Mouse (Mus musculus) adrenal gland, adult 2 months (tissue): Measurements from ENCODE around the gene Irf9. TPM values are rescaled to one million over a fixed set of nuclear protein-coding genes. Genes with fewer than 3 reads are reported as not detected.
A peak's percentile ranks its signal among the peaks of the same experiment; 100 is the strongest.

ENCODE experiments used
- DNase-seq: peaks from one replicate; pipeline ENCODE4 v3.0.0; 2021
- polyA plus RNA-seq: library from polyadenylated mRNA; depleted of rRNA; stranded (reverse); fragments of >200 nt; gene quantifications from 2 replicates; pipeline ENCODE4 v1.2.3, GENCODE M21; 2012
- total RNA-seq, 2 experiments: library from RNA; stranded (reverse); gene quantifications; 2 replicates each; pipeline ENCODE4 v1.2.3; 2021

Gene Irf9
- total and polyA plus RNA-seq, 3 experiments: 18.0 to 100 (median 23.6) TPM

DNA sequence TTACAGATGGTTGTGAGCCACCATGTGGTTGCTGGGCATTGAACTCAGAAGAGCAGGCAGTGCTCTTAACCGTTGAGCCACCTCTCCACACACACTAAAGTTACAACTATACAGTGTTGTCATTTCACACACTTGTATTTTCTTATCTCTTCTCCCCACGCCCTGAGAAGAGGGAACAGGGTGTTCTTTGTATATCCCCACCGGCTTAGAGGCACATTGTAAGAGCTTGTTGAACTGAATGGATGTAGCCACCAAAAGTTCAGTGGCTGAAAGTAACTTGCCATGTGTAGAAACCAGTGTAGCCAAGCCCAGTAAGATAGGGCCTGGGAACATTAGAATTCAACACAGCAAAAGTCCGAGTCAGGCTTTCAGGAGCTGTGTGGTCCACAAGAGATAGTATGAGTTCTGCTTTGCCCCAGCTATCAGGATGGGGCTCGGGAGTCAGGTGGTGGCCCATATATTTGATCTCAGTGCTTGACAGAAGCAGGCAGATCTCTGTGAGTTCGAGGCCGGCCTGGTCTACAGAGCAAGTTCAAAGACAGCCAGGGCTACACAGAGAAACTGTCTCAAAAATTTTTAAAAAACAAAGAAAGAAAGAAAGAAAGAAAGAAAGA, 11.3 kb downstream of the Irf9 start:
- no peak for DNase-seq

GRCm38 (mm10) chr14:55615876-55616275, 12.5 kb downstream of the Irf9 start:
- DNase-seq: no peak

DNA sequence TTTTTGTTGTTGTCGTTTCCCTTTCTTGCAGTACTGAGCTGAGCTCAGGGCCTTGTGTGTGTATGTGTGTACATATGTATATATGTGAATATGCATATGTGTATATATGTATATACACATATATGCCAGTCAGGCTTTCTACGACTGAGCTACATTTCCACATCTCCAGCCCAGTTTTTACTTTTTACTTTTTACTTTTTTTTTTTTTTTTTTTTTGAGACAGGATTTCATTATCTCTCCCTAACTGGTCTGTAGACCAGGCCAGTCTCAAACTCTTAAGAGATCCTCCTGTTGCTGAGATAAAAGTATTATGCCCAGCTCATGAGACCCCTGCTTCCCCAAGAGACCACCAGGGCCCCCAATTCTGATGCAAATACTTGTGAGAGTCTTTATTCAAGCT, 13.5 kb downstream of the Irf9 start:
- DNase-seq: no peak

- peak; percentile 45 for DNase-seq
Measured at GRCm38 (mm10) chr14:55617822-55618221, 14.5 kb downstream of the Irf9 start, which contains the start of gene Rec8. Rec8 (plus strand) TSS chr14:55618037.

GRCm38 (mm10) chr14:55618486-55619195, 15.3 kb downstream of the Irf9 start:
- no peak for DNase-seq

GRCm38 (mm10) chr14:55628077-55628827, 24.9 kb downstream of the Irf9 start:
- DNase-seq: no peak

DNA sequence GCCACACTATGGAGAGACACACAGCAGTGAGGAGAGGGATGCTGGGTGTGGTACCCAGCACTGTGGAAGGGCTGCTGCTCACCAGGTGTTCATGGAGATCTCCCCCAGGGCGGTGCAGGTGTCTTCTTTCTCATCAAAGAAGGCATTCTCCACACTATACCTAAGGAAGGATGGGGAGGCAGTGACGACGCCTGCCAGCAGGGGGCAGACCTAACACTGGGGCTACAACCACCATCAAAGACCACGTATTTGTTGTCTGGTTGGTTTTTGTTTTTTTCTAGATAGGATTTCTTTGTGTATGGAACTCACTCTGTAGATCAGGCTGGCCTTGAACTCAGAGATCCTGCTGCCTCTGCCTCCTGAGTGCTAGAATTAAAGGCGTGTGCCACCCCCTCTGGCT, 25.9 kb downstream of the Irf9 start:
- DNase-seq: peak; percentile 56

- DNase-seq: peak; percentile 71
Measured at GRCm38 (mm10) chr14:55634874-55635522, 31.6 kb downstream of the Irf9 start.

DNA sequence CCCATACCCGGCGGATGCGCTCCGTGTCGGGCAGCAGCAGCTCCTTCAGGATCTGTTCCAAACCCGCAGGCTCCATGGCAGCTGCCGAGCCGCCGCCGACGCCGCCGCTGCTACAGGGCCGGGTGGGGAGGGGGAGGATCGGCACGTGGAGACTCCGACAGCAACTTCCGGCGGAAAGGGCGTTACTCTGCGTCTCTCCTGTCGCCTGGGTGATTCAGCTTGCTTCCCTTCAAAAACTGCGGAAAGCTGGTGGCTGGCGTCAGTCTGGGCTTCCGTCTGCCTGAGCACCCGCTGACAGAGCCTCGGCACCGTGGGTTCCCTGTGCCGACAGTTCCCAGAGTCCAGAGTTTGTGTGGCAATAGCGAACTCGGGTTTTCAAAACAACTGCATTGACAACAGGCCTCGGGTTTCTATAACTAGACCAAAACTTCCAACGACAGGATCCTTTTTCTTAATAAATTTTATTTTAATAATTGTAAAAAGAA, 32.2 kb downstream of the Irf9 start, which contains the start of gene Ipo4:
Gene Ipo4 (minus strand): TSS at position 435 of the 485 bp plus-strand sequence.
- peak; percentile 93 for DNase-seq

DNA sequence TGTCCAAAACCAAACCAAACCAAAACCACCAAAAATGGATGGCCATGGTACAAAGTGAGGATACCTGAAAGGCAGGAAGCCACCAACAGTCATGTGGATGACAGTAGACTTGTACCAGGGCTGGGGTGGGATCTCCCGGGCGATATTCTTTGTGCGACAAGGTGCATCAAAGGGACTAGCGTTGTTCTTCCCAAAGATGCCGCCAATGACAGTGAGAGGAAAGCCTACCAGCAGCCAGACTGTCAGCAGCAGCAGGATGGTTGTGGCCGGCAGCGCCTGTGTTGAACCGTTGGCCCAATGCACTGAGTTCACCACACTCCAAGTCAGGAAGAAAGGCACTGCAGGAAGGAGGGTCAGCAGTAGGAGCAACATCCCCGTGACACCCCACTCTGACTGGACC, 34.4 kb downstream of the Irf9 start, which contains the start of gene Gm49378:
Gene Gm49378 (minus strand): TSS at position 101 of the 400 bp plus-strand sequence.
- no peak for DNase-seq

DNA sequence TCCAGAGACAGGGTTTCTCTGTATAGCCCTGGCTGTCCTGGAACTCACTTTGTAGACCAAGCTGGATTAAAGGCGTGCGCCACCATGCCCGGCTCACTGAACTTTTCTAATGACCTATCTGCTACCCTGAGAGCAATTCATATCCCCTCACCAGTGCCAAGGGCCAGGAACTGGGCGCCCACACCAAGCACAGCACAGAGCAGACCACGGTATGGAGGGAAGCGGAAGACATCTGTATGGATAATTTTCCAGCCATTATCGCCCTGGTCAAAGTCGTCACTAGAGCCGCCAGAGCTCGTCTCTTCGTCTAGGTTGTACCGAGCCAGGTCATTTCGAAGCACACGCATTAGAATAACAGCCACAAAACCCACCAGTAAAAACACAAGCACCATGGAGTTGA, 37.4 kb downstream of the Irf9 start:
- no peak for DNase-seq

DNA sequence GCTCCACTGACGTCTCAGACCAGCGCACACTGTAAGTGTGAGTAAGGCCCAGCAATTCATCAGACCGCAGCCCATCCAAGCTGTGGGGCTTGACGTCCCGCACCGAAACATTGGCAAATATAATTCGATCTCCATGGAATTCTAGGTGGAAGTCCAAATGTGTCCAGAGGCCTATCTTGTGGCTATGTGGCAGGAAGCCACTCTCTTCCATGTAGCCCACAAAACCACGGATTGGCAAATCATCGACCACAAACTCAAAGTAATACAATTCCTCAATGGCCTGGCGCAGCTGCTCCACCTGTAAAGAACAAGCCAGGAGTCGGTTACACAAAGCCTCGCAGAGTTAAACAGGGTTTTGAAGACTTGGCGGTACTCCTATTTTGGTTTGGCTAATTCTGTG, 37.9 kb downstream of the Irf9 start:
- no peak for DNase-seq

DNA sequence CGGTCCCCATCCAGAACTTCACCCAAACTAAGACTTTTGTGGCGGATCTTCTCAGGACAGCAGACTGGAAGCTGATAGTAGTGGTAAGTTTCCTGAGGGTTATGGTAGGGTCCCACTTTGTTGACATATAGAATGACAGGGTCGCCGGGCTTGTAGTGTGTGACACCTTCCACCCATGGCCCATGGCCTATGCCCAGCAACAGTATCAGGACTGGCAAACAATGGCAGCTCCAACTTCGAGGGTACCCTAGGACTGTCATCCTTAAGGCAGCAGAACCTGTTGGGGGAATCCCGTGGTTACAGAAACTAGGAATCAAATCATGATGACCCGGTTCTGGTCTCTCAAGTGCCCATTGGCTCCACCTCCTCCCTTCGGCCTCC, 39.3 kb downstream of the Irf9 start:
- DNase-seq: no peak

DNA sequence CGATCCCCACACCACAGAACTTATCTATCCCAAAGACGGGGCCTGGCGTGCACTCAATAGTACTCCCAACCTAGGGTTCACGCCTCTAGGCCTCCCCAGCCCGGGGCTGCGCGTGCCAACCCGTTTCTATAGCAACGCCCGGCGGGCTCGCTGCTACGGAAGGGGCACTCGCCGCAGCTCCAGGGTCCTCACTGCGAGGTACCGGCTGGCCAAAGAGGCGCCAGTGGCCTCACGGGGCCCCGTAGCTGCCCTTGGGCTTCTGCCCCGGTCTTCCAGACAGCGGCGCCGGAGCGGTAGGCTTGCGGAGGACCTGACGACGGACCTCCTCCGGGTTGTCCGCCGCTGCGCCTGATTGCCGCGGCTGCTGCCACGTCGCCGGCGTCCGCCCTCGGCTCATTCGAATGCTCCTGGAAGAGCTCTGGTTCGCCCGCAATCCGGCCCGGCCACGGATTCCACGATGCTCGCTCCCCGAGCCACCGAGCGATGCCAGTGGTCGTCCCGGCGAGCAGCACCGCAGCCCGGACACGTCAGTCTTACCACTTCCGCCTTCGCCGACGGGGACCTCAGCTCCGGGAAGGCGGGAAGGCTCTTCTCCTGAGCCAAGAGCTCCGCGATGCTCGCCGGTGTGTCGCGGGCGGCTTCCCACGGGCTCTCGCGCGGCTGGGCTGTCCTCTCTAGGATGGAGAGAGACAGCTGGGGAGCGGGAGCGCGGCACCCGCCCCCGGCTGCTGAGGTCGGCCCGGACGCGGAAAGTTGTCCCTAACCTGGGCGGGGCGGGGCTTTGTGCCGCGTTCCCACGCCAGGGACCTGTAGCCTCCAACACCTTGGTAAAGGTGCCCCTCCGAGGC, 39.9 kb downstream of the Irf9 start, which contains the start of gene Tm9sf1:
Gene Tm9sf1 (minus strand): TSS at position 747 of the 848 bp plus-strand sequence.
- peak; percentile 94 for DNase-seq

- no peak for DNase-seq
Measured at GRCm38 (mm10) chr14:55644261-55644888, 41.0 kb downstream of the Irf9 start.

DNA sequence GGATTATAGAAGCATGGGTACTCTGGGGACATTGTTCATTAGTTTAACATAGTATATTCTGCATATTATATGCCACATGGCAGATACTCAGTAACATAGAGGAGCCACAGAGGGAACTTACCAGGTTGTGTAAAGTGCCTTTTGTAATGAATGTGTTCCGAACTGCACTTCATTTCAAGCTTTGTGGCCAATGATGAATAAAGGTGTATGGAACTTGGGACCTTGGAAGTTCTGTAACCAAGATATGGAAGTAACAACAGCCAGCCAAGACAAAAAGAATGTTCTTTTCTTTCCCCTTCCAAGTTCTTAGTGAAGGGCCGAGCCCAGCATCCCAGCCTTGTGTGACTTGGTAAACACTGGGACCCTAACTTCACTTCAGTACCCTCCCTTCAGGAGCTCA, 46.5 kb downstream of the Irf9 start, which contains the start of gene Tssk4:
Gene Tssk4 (plus strand): TSS at position 301 of the 400 bp plus-strand sequence.
- DNase-seq: no peak

DNA sequence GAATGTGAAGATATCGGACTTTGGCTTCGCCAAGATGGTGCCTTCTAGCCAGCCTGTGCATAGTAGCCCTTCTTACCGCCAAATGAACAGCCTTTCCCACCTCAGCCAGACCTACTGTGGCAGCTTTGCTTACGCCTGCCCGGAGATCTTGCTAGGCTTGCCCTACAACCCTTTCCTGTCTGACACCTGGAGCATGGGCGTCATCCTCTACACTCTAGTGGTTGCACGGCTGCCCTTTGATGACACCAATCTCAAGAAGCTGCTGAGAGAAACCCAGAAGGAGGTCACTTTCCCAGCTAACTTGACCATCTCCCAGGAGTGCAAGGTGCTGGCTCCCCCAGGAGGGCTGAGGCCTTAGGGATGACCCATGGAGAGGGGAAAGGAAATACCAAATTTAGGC, 48.2 kb downstream of the Irf9 start:
- no peak for DNase-seq

- DNase-seq: no peak
Measured at GRCm38 (mm10) chr14:55656935-55657334, 53.6 kb downstream of the Irf9 start.

- DNase-seq: peak; percentile 88
Measured at GRCm38 (mm10) chr14:55658011-55658410, 54.6 kb downstream of the Irf9 start.
